Mouse (Mus musculus) NIH3T3 (cell line): Measurements from ENCODE around the gene Ppy.

Experiments used
- DNase-seq: peaks from one replicate; pipeline ENCODE4 v3.0.0-alpha.2; 2012; ENCODE audit warnings: low read depth

The Ppy gene

DNA sequence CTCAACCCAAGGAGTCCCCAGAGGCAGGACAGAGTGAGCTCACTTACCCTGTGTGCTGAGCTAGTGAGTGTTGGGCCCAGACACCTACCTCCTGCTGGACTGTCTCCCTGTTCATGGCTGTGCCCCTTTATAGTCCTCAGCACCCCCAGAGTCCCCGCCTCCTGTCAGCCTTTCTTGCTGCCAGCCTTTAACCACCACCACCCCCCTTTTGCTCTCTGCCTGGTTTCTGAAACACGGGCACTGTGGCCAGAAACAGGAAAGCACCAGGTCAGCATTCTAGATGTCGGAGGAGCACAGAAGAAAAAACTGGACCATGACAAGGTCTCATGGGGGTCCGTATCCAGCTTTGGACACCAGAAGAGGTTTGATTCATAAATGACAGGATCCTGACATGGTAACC, at the start of gene Ppy:
Gene Ppy (minus strand): TSS at position 101 of the 400 bp plus-strand sequence.
- DNase-seq, result no peak

DNA sequence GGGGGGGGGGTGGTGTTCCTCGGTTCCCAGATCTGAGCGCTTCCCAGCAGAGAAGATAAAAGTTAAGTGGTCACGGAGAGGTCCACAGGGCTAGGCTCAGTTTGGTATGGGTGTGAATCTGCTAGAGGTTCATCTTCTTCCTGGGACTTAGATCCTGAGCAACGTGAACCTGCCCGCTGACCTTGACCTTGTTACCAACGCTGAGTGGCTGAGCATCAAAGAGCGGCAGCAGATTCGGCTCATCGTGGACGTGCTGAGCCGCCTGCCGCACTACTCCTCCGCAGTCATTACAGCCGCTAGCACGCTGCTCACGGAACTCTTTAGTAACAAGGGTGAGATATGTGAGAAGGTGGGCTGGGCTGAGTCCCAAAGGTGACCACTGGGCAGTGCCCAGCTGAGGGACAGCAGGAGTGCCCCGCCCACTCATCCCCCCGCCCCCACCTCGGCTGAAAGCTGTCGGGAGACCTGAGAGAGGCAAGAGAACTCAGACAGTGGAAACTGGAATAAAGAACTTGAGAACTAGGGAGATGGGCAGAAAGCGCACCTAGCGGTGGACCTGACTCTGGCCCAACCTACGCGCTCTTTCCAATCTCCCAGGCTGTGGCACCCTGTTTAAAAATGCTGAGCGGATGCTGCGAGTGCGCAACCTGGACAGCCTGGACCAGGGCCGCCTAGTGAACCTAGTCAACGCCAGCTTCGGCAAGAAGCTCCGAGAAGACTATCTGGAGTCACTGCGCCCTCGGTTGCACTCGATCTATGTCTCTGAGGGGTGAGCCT, 46.3 kb upstream of the Ppy start:
- no peak for DNase-seq

DNA sequence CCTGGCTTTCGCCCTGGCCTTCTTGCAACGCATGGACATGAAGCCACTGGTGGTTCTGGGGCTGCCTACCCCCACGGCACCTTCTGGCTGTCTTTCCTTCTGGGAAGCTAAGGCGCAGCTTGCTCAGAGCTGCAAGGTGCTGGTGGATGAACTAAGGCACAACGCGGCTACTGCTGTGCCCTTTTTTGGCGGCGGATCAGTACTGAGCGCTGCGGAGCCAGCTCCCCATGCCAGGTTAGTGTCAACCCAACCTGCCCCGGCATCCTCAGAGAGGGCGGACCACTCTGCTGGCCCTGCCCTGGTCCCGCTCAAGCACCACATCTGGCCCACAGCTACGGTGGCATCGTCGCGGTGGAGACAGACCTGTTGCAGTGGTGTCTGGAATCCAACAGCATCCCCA, 45.4 kb upstream of the Ppy start:
- DNase-seq, result no peak

- no peak for DNase-seq
These were observed 44.9 kb upstream of the Ppy start for GRCm38 (mm10) chr11:102146005-102146404.

GRCm38 (mm10) chr11:102145471-102146001, 44.4 kb upstream of the Ppy start, which contains the start of gene Nags:
TSS of gene Nags (plus strand) at chr11:102145513.
- DNase-seq, result no peak

GRCm38 (mm10) chr11:102144957-102145470, 43.9 kb upstream of the Ppy start:
- no peak for DNase-seq

- no peak for DNase-seq
These were observed 41.2 kb upstream of the Ppy start for GRCm38 (mm10) chr11:102142355-102142754.

DNA sequence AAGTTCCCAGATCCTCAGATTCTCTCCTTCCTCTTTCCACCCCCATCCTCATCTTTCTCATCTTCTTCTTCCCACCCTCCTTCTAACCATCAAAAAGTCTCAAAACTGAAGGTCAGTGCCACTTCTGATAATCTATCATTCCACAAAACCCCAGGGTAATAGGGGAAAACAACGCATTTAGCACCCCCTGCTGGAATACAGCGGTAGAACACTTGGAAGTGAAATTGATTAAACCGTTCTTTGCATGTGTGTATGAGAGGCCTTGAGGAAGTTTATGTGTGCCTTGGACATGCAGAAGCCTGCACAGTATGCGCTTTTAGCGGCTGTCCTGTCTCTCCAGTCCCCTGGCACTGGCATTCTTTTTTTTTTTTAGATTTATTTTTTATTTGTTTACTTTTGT, 39.4 kb upstream of the Ppy start:
- peak; percentile 84 for DNase-seq

DNA sequence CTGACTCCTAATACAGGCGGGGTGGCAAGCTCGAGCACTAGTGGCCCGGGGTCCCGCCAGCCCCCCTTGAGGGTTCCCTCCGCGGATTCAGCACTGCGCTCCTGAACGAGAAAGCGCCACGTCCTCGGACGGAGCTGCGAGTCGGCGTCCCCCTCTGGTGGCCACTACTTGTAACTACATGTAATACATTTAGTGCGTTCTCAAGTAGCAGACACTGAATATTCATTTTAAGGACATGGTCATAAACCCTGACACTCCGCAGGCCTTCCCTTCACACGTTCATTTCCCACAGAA, 37.3 kb upstream of the Ppy start:
- peak; percentile 80 for DNase-seq

DNA sequence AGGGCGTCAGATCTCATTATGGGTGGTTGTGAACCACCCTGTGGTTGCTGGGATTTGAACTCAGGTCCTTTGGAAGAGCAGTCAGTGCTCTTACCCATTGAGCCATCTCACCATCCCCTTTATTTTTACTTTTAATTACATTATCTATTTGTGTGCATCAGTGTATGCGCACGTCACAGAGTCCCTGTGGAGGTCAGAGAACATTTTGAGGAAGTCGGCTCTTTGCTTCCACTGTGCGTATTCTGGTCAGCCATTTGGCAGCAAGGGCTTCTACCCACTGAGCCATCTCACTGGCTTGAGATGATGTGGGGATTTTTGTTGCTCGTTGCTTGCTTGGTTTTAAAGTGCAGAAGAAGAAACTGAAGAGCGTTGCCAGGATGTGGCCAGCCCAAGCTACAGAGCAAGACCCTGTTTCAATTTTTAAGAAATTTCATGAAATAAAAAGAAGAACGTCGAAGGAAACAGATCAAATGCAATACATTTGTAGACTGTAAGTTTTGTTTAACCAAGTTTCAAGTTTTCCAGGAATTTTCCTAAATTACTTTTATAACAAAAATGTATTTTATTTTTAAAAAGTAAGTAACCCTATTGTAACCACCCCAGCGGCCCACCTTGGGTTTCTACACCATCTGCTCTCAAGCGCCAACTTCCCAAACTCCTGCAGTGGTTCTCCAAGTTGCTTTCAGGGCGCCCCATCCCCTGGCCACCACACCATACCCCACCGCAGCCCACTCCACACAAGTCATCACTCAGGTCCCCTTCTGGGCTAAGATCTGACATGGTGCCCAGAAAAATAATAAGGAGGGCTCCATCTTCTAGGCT, 36.7 kb upstream of the Ppy start:
- DNase-seq, result no peak

GRCm38 (mm10) chr11:102134516-102134915, 33.4 kb upstream of the Ppy start:
- no peak for DNase-seq

DNA sequence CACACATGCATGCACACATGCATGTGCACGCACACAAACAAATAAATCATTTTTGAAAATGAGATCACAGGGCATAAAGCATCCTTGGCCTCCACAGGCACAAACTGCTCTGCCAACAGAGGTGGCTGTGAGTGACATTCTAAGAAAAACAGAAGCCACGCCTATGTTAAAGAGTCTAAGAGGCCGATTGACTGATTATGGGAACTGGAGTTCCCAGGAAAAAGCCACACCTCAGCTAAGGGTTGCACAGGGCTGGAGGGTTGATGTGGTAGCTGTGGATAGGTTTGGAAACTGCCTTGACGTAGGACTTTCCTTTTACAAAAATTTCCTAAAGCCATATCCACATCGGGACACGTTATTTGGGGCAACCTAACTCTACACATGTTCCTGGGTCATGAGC, 16.3 kb upstream of the Ppy start:
- DNase-seq, result no peak

DNA sequence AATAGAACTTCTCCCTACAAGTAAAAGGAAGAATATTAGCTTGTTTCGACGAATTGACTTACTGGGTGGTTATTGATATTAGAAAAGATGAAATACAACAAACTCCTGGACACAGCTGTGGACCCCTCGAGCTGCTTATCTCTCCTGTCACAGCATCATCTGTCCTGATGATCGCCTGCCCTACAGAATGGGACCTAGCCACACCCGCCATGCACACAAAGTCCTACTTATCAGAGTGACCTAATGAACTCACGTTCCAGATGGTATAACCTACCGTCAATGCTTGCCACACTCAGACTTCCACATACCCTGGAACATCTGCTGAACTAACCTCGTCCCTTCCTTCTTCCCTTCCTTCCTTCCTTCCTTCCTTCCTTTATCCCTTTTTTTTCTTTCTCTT, 15.1 kb upstream of the Ppy start:
- no peak for DNase-seq

DNA sequence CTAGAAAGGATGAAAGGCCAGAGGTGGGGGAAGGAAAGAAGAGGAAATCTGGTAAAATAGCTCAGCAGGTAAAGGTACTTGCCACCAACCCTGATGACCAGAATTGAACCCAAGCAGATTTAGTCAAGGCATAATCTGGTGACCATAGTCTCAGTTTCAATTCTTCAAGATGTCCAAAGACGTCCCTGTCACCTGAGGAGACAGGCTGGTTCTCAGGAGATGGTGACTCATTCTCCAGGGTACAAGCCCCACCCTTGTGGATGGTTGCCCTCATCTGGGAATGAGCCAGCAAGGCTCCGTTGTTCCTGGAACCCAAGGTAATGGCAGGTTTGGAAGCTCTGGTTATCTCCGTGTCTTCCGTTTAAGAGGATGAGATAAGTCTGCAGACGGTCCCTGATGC, 10.5 kb upstream of the Ppy start:
- no peak for DNase-seq

GRCm38 (mm10) chr11:102107732-102108131, 6.6 kb upstream of the Ppy start, which contains the start of gene Pyy:
TSS of gene Pyy (minus strand) at chr11:102107832.
- no peak for DNase-seq

DNA sequence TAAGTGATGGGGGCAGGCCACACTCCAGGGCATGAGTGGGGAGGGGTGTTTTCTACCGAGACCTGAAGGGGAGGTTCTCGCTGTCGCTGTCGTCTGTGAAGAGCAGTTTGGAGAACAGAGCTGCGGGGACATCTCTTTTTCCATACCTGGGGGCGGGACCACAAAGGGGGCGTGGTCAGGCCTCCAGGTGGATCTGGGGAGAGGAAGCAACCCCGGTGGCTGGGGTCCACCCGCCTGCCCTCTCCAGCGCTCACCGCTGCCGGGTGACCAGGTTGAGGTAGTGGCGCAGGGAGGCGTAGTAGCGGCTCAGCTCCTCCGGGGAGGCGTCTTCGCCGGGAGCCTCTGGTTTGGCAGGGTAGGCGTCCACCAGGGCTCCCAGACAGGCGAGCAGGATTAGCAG, 5.8 kb upstream of the Ppy start:
- DNase-seq, result no peak

DNA sequence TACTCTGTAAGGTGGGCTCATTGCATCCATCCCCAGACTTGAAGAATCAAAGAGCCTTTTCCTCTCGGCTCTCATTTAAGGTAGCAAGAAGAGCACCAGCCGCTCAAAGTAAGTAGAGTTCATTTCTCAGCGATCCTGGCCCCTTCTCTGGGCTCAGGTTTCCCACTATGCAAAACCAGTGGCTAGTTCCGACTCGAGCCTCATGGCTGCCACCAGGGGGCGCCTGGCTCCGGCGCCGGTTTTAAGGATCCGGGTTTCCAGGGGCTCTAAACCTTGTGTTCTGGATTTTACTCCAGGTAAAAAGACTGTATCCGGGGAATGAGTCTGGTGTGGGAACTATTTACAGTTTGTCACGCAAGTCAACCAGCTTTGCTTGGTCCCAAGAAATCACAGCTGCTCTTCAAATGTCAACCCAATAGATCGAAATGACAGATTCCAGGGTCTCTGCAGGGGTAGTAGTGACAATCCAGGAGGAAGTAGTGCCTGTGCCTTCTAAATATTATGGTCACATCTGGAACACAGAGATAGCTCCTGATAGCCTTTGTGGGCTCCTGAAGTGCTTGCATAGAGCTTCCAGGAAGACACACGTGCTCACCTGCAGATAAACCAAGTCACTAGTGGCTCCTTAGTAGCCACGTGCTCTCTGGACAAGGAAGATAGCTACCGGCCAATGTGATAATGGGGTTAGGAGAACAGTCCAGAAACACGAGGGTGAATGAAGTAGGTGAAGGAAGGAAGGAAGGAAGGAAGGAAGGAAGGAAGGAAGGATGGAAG, 1.6 kb upstream of the Ppy start:
- peak; percentile 87 for DNase-seq

GRCm38 (mm10) chr11:102096887-102097391, 4.2 kb downstream of the Ppy start:
- no peak for DNase-seq

GRCm38 (mm10) chr11:102096446-102096845, 4.7 kb downstream of the Ppy start:
- DNase-seq, result no peak

GRCm38 (mm10) chr11:102095676-102096075, 5.4 kb downstream of the Ppy start:
- no peak for DNase-seq

GRCm38 (mm10) chr11:102089088-102089808, 11.9 kb downstream of the Ppy start:
- DNase-seq, result peak; percentile 36
